Mouse (Mus musculus) testis, adult 2 months (tissue): ENCODE data around the gene Ercc4.

Experiments
- CTCF ChIP-seq: fragments of 200-500 bp; IDR thresholded peaks from 2 replicates; pipeline ENCODE4 v1.5.1; 2012; ENCODE audit warnings: low read depth, mild to moderate bottlenecking, inconsistent platforms, low read length, moderate library complexity; ENCODE audit not compliant: control insufficient read depth, insufficient read depth, insufficient replicate concordance
- POLR2A ChIP-seq: fragments of 200-500 bp; IDR thresholded peaks from 2 replicates; pipeline ENCODE4 v1.6.1; 2012; ENCODE audit warnings: low read depth, mild to moderate bottlenecking, inconsistent platforms, low read length, moderate library complexity; ENCODE audit not compliant: control insufficient read depth

DNA sequence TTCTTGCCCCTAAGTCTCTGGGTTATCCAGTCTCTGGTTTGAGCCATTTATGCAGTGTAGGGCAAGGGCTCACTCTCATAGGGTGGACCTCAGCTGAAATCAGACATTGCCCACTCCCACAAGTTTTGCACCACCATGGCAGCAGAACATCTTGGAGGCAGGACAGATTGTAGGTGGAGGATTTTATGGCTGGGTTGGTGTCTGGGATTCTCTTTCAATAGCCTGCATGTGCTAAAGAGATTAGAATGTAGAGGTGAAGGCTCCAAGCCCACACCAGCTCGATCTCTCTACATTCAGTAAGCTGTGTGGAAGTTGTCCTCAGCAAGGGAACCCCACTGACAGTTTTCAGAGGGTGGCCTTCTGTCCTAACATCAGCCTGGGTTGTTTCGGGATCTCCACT lies 5.3 kb downstream of the Ercc4 start:
- TF ChIP-seq POLR2A, result no peak
- no peak for TF ChIP-seq CTCF
